9 mouse cellular contexts compared by ENCODE assay signal in the genomic region with DNA sequence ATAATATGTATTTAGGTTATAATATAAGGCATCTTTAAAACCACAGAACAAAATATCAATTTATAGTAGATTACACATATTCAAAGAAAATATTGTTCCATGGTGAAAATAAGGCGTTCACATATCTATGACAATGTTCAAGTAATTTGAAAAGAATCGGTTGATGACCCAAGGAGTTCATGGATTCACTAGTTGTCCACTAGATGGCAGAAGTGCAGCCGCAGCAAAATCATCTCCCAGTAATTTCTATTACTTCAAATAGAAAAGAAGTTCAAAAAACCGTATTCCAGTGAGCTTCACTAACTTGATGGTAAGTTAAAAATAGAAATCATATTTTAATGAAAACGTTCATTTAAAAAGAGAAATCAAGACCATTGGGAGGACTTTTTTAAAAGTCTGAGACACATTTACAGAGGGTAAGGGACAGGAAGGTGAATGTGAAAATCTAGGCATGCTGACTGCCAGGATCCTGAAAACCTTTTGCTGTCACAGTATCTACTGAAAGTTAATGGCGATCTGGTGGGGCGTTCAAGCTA. TPM values are rescaled to one million over a fixed set of nuclear protein-coding genes. Genes with fewer than 3 reads are reported as not detected.
DNase-seq lines count a peak whose midpoint lies in the region; ATAC-seq and TF ChIP-seq lines count a peak whose summit lies in the region.
"Had no signal": no experiment of that assay in that cellular context is flagged by ENCODE, and none has a peak within 500 bp of the region (broad histone marks: within the 10 kb centered on the region; RNA-seq: fewer than 3 reads in every experiment).

No protein-coding gene starts in this region.

- H3K27me3 ChIP-seq in lung, embryonic 14.5 days (ENCODE audit: insufficient read depth, low read length) = no peaks in the 10 kb centered on the region

- H3K4me3 ChIP-seq in lung, embryonic 14.5 days (ENCODE audit: low read depth, low read length) = no peak overlapping the region

- peak; percentile 69 for TF ChIP-seq CTCF in lung, embryonic 14.5 days (IDR thresholded peaks at IDR 0.05; ENCODE audit: low read depth)

- H3K9me3 ChIP-seq in lung, embryonic 14.5 days (ENCODE audit: low read depth, low read length) = no peaks in the 10 kb centered on the region

- no peaks in the 10 kb centered on the region for H3K36me3 ChIP-seq in lung, embryonic 14.5 days (ENCODE audit: insufficient read depth)

- no peak overlapping the region for H3K27ac ChIP-seq in lung, embryonic 14.5 days (ENCODE audit: low read depth)

- H3K4me2 ChIP-seq in lung, embryonic 14.5 days = no peak overlapping the region
- H3K4me2 ChIP-seq: midbrain, embryonic 11.5 days had no signal

- 28% methylated on average over 7 of the region's 7 CpGs for WGBS in lung, embryonic 14.5 days

- ATAC-seq in lung, embryonic 14.5 days (ENCODE audit: insufficient read depth) = no peak

- H3K9ac ChIP-seq in lung, embryonic 14.5 days = no peak overlapping the region

- peak; percentile 8 for DNase-seq in gastrocnemius, postnatal 10 days
- no peak for DNase-seq in gastrocnemius, adult 8-10 months (ENCODE audit: low spot score in 2 of 2)
- DNase-seq in lung, embryonic 14.5 days = peak; percentile 77
- no peak for DNase-seq in lung, postnatal 4 days
- peak; percentile 33 for DNase-seq in ZHBTc4 (ENCODE audit: low read depth, low spot score)
- peak; percentile 41 for DNase-seq in naive thymus-derived CD4-positive, alpha-beta T cell, adult 2 months (ENCODE audit: low read depth)
- no peak for DNase-seq in left cerebral cortex, adult 18-20 months (ENCODE audit: low spot score in 2 of 2)
- DNase-seq in gastrocnemius, postnatal 4 days (ENCODE audit: low spot score in 2 of 2) = no peak

- no peaks in the 10 kb centered on the region for H3K4me1 ChIP-seq in lung, embryonic 14.5 days (ENCODE audit: insufficient read depth)

RNA-seq across cellular contexts. Expression of gene Uqcrfs1, which starts 43.2 kb away (rescaled TPM):
- 100 to 1,000 TPM; 344 to 438 TPM for total RNA-seq in gastrocnemius, postnatal 10 days (2021)
- total RNA-seq in gastrocnemius, adult 8-10 months (2022) = 100 to 1,000 TPM; 462 to 488 (median 468) TPM
- polyA plus RNA-seq in lung, embryonic 14.5 days (2014; fragmentation: Nextera tagmentation; extraction: Ambion mirVana) = 200 and 216 TPM in 2 replicates
- total RNA-seq in left cerebral cortex, adult 18-20 months (2021) = 100 to 1,000 TPM; 150 to 157 TPM
- total RNA-seq in gastrocnemius, postnatal 4 days (2021) = 100 to 1,000 TPM; 311 TPM

Comparison
In these comparisons a context has a peak if more than half of its experiments do, and no peak if none do; other contexts are left out.
1. DNase-seq: peak in gastrocnemius, postnatal 10 days (single experiment), lung, embryonic 14.5 days (single experiment), ZHBTc4 (single experiment) and naive thymus-derived CD4-positive, alpha-beta T cell, adult 2 months (single experiment); none in gastrocnemius, adult 8-10 months (0 of 2), lung, postnatal 4 days (0 of 2), left cerebral cortex, adult 18-20 months (0 of 2) and gastrocnemius, postnatal 4 days (0 of 2).